Mouse (Mus musculus) pancreas, adult 10 weeks (tissue): Measurements from ENCODE around the gene Gpx5. TPM values are rescaled to one million over a fixed set of nuclear protein-coding genes. Genes with fewer than 3 reads are reported as not detected.

Experiments used
- polyA plus RNA-seq: library from polyadenylated mRNA; stranded (reverse); fragments of 350-450 nt; fragmentation: Illumina TruSeq; extraction: RNeasy Lipid Tissue Mini Kit (QIAGEN cat#74804); gene quantifications from one replicate; pipeline ENCODE4 v1.2.3, GENCODE M21; 2015; ENCODE audit warnings: low read depth, low replicate concordance; ENCODE audit not compliant: insufficient read depth

The Gpx5 gene
- 1.3 TPM for polyA plus RNA-seq

GRCm38 (mm10) chr13:21292631-21293030, at the start of gene Gpx5:
TSS of gene Gpx5 (minus strand) at chr13:21292731.

DNA sequence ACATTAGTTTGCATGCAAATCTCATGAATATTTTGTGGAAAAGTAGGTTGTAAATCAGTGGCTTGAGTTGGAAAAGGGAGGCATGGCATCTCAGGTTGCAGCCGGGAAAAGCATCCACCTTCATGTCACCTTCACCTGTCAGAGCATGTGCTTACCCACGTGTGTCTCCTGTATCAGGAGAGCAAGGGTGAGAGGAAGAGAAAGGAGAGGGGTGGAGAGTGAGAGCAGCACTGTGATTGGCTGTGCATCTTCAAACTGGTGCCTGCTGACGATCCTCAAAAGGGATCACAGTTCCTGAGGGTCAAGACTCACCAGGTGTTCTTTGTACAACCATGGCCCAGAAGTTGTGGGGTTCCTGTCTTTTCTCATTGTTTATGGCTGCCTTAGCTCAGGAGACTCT, 19.4 kb upstream of the Gpx5 start, which contains the start of gene Gpx6:
Gpx6 (plus strand) TSS at position 200 of the 400 bp plus-strand sequence.

Other genes starting within 250 kb of the Gpx5 start
- not detected for gene Olfr1370, start 217.8 kb downstream of the Gpx5 start, polyA plus RNA-seq
- not detected for gene Olfr1369-ps1, start 181.2 kb downstream of the Gpx5 start, polyA plus RNA-seq
- not detected for gene Olfr263, start 163.1 kb downstream of the Gpx5 start, polyA plus RNA-seq
- not detected for gene Olfr1368, start 146.9 kb downstream of the Gpx5 start, polyA plus RNA-seq
- gene Trim27, start 113.3 kb downstream of the Gpx5 start, polyA plus RNA-seq, result 14.8 TPM
- gene Gpx6, start 19.4 kb upstream of the Gpx5 start, polyA plus RNA-seq, result not detected
- gene Olfr1367, start 54.2 kb upstream of the Gpx5 start, polyA plus RNA-seq, result not detected
- gene Zscan12, start 70.1 kb upstream of the Gpx5 start, polyA plus RNA-seq, result 1.2 TPM
- 19.2 TPM for gene Zkscan3, start 110.0 kb upstream of the Gpx5 start, polyA plus RNA-seq
- gene Pgbd1, start 148.3 kb upstream of the Gpx5 start, polyA plus RNA-seq, result 0.50 TPM
- 20.8 TPM for gene Zscan26, start 161.0 kb upstream of the Gpx5 start, polyA plus RNA-seq
- gene Nkapl, start 175.8 kb upstream of the Gpx5 start, polyA plus RNA-seq, result not detected
- 0.92 TPM for gene Zkscan4, start 186.2 kb upstream of the Gpx5 start, polyA plus RNA-seq
- gene Gm10065, start 186.7 kb upstream of the Gpx5 start, polyA plus RNA-seq, result not detected
- gene AK157302, start 202.5 kb upstream of the Gpx5 start, polyA plus RNA-seq, result not detected
- gene Gm11273, start 208.7 kb upstream of the Gpx5 start, polyA plus RNA-seq, result not detected
- 2.1 TPM for gene Zkscan8, start 238.4 kb upstream of the Gpx5 start, polyA plus RNA-seq